Mouse (Mus musculus) MEL (cell line): ENCODE data around the gene Cgnl1. TPM values are rescaled to one million over a fixed set of nuclear protein-coding genes. Genes with fewer than 3 reads are reported as not detected.

Source experiments
- DNase-seq: peaks from one replicate; pipeline ENCODE4 v3.0.0; 2011; ENCODE audit warnings: low read depth, low spot score
- H3K27ac ChIP-seq: 2 replicates; pipeline ENCODE4 v1.5.1; 2012; ENCODE audit warnings: low read depth, mild to moderate bottlenecking, control low read depth, low read length, moderate library complexity; ENCODE audit not compliant: control insufficient read depth
- H3K27me3 ChIP-seq, 2 experiments: fragments of 150-350 bp in 1 of 2; sonication (generic) in 1 of 2; 2 replicates each; pipeline ENCODE4 v1.6.1; 2012; ENCODE audit warnings: low read length in 2 of 2, mild to moderate bottlenecking in 2 of 2, improper control_type of control experiment in 1 of 2, moderate library complexity in 1 of 2; ENCODE audit not compliant: insufficient read depth in 2 of 2, control insufficient read depth in 1 of 2
- H3K36me3 ChIP-seq, 2 experiments: 2 replicates each; pipeline ENCODE4 v1.6.1; 2012 to 2014; ENCODE audit warnings: low read length in 2 of 2, improper control_type of control experiment in 1 of 2, inconsistent platforms in 1 of 2, mild to moderate bottlenecking in 1 of 2; ENCODE audit not compliant: insufficient read depth in 2 of 2, control insufficient read depth in 1 of 2
- H3K4me1 ChIP-seq, 2 experiments: fragments of 150-350 bp in 1 of 2; sonication (generic) in 1 of 2; 2 replicates each; pipeline ENCODE4 v1.6.1; 2012; ENCODE audit warnings: low read length in 2 of 2, improper control_type of control experiment in 1 of 2, mild to moderate bottlenecking in 1 of 2; ENCODE audit not compliant: insufficient read depth in 2 of 2, control insufficient read depth in 1 of 2
- H3K4me3 ChIP-seq, 2 experiments: fragments of 150-350 bp in 1 of 2; sonication (generic) in 1 of 2; 2 replicates each; pipeline ENCODE4 v1.5.1; 2012; ENCODE audit warnings: low read depth in 2 of 2, low read length in 2 of 2, mild to moderate bottlenecking in 2 of 2, moderate library complexity in 2 of 2, control low read depth in 1 of 2, improper control_type of control experiment in 1 of 2; ENCODE audit not compliant: control insufficient read depth in 1 of 2, insufficient read depth in 1 of 2
- H3K79me2 ChIP-seq: 2 replicates; pipeline ENCODE4 v1.6.1; 2012; ENCODE audit warnings: mild to moderate bottlenecking, low read length, moderate library complexity; ENCODE audit not compliant: control insufficient read depth, poor library complexity, insufficient read depth
- H3K9ac ChIP-seq: 2 replicates; pipeline ENCODE4 v1.6.1; 2012; ENCODE audit warnings: low read depth, mild to moderate bottlenecking, control low read depth, low read length, moderate library complexity; ENCODE audit not compliant: control insufficient read depth, poor library complexity, severe bottlenecking
- H3K9me3 ChIP-seq: fragments of 150-350 bp; sonication (generic); replicated peaks from 2 replicates; pipeline ENCODE4 v1.6.1; 2012; ENCODE audit warnings: mild to moderate bottlenecking, low read length, improper control_type of control experiment, moderate library complexity; ENCODE audit not compliant: insufficient read depth
- BHLHE40 ChIP-seq: IDR thresholded peaks from 2 replicates; pipeline ENCODE4 v1.6.1; 2012; ENCODE audit warnings: low read depth, mild to moderate bottlenecking, inconsistent platforms, low read length, improper control_type of control experiment, borderline replicate concordance
- CHD2 ChIP-seq: IDR thresholded peaks from 2 replicates; pipeline ENCODE4 v1.6.1; 2011; ENCODE audit warnings: low read length, improper control_type of control experiment
- E2F4 ChIP-seq: IDR thresholded peaks from 2 replicates; pipeline ENCODE4 v1.6.1; 2011; ENCODE audit warnings: low read depth, low read length, improper control_type of control experiment, borderline replicate concordance
- ETS1 ChIP-seq: IDR thresholded peaks from 2 replicates; pipeline ENCODE4 v1.6.1; 2012; ENCODE audit warnings: low read depth, mild to moderate bottlenecking, inconsistent platforms, low read length, improper control_type of control experiment, moderate library complexity
- GATA1 ChIP-seq: IDR thresholded peaks from 2 replicates; pipeline ENCODE4 v1.6.1; 2011; ENCODE audit warnings: low read depth, low read length, improper control_type of control experiment
- JUND ChIP-seq: IDR thresholded peaks from 2 replicates; pipeline ENCODE4 v1.6.1; 2011; ENCODE audit warnings: low read depth, mild to moderate bottlenecking, improper control_type of control experiment, low read length
- KAT2A ChIP-seq: conservative IDR thresholded peaks from 2 replicates; pipeline ENCODE4 v1.6.1; 2012; ENCODE audit warnings: low read depth, low read length, improper control_type of control experiment, inconsistent platforms
- MAFK ChIP-seq: IDR thresholded peaks from 2 replicates; pipeline ENCODE4 v1.6.1; 2011; ENCODE audit warnings: low read depth, mild to moderate bottlenecking, low read length, improper control_type of control experiment, borderline replicate concordance
- MEF2A ChIP-seq: IDR thresholded peaks from 2 replicates; pipeline ENCODE4 v1.6.1; 2014; ENCODE audit warnings: low read depth, mild to moderate bottlenecking, inconsistent platforms, low read length, improper control_type of control experiment; ENCODE audit not compliant: poor library complexity, insufficient replicate concordance, severe bottlenecking; ENCODE audit errors: extremely low read depth
- MXI1 ChIP-seq: IDR thresholded peaks from 2 replicates; pipeline ENCODE4 v1.6.1; 2011; ENCODE audit warnings: mild to moderate bottlenecking, low read depth, low read length, improper control_type of control experiment
- MYB ChIP-seq: IDR thresholded peaks from 2 replicates; pipeline ENCODE4 v1.6.1; 2011; ENCODE audit warnings: mild to moderate bottlenecking, low read depth, low read length, improper control_type of control experiment
- MYC ChIP-seq: IDR thresholded peaks from 2 replicates; pipeline ENCODE4 v1.6.1; 2011; ENCODE audit warnings: low read depth, mild to moderate bottlenecking, low read length, improper control_type of control experiment, moderate library complexity
- NELFE ChIP-seq: IDR thresholded peaks from 2 replicates; pipeline ENCODE4 v1.6.1; 2011; ENCODE audit warnings: low read depth, low read length, improper control_type of control experiment
- POLR2A ChIP-seq, 2 experiments: IDR thresholded peaks; 2 replicates each; pipeline ENCODE4 v1.6.1; 2011 to 2012; ENCODE audit warnings: low read length in 2 of 2, mild to moderate bottlenecking in 2 of 2, control low read depth in 1 of 2, improper control_type of control experiment in 1 of 2, low read depth in 1 of 2, moderate library complexity in 1 of 2; ENCODE audit not compliant: control insufficient read depth in 1 of 2, insufficient read depth in 1 of 2, poor library complexity in 1 of 2
- POLR2AphosphoS2 ChIP-seq: IDR thresholded peaks from 2 replicates; pipeline ENCODE4 v1.6.1; 2011; ENCODE audit warnings: low read length, improper control_type of control experiment
- POLR2AphosphoS5 ChIP-seq: IDR thresholded peaks from 2 replicates; pipeline ENCODE4 v1.6.1; 2012; ENCODE audit warnings: low read depth, borderline replicate concordance, mild to moderate bottlenecking, inconsistent platforms, low read length, moderate library complexity, mixed read lengths
- RAD21 ChIP-seq: IDR thresholded peaks from 2 replicates; pipeline ENCODE4 v1.6.1; 2011; ENCODE audit warnings: mild to moderate bottlenecking, low read depth, low read length, improper control_type of control experiment
- SIN3A ChIP-seq: IDR thresholded peaks from 2 replicates; pipeline ENCODE4 v1.6.1; 2012; ENCODE audit warnings: low read length, improper control_type of control experiment, inconsistent platforms
- TBP ChIP-seq: IDR thresholded peaks from 2 replicates; pipeline ENCODE4 v1.8.0; 2011; ENCODE audit warnings: low read depth, low read length, improper control_type of control experiment
- TCF12 ChIP-seq: IDR thresholded peaks from 2 replicates; pipeline ENCODE4 v1.6.1; 2014; ENCODE audit warnings: low read depth, mild to moderate bottlenecking, inconsistent platforms, low read length, improper control_type of control experiment, moderate library complexity
- USF2 ChIP-seq, 2 experiments: IDR thresholded peaks; 2 replicates each; pipeline ENCODE4 v1.6.1; 2011 to 2012; ENCODE audit warnings: improper control_type of control experiment in 2 of 2, low read length in 2 of 2, borderline replicate concordance in 1 of 2, inconsistent platforms in 1 of 2, low read depth in 1 of 2, mild to moderate bottlenecking in 1 of 2; ENCODE audit not compliant: insufficient read depth in 1 of 2
- ZMIZ1 ChIP-seq: IDR thresholded peaks from 2 replicates; pipeline ENCODE4 v1.6.1; 2012; ENCODE audit warnings: low read depth, mild to moderate bottlenecking, inconsistent platforms, low read length, improper control_type of control experiment, moderate library complexity
- polyA plus RNA-seq, 2 experiments: library from polyadenylated mRNA; stranded (reverse) in 1 of 2; unstranded in 1 of 2; fragments of >175 nt in 1 of 2; fragments of >200 nt in 1 of 2; gene quantifications; 2 replicates each; pipeline versions ENCODE4 v1.2.1 to v1.2.4; 2012; ENCODE audit warnings: low replicate concordance in 2 of 2, low read depth in 1 of 2; ENCODE audit not compliant: insufficient read length in 2 of 2, insufficient read depth in 1 of 2, missing spikeins in 1 of 2
- total RNA-seq: library from RNA; depleted of rRNA; stranded (reverse); fragments of 300-350 nt; gene quantifications from 2 replicates; pipeline ENCODE4 v1.2.3, GENCODE M21; 2012

The Cgnl1 gene
- total and polyA plus RNA-seq, 3 experiments: 0.19 to 0.70 TPM; not detected in 1

DNA sequence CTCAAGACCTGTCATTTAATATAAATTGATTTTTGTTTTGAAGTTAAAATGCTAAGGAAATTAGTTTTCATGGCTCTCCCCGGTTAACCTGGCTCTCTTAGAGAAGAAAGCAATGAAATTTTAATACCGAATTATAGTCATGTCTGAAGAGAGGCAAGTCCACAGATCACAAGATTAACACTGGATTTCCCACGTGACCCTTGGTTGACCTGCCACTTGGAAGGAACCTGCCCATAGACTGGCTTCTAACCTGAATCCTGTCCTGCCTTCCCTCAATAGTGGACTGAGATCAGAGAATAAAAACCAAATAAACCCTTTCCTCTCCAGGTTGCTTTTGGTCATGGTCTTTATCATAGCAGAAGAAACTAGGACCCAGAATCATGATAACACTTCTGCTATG is 73.3 kb downstream of the Cgnl1 start:
- no peak overlapping the region for H3K27ac ChIP-seq
- no peak for TF ChIP-seq RAD21
- TF ChIP-seq CHD2: no peak
- TF ChIP-seq POLR2A (IDR thresholded peaks at IDR 0.05; ENCODE audit: control insufficient read depth in 1 of 2, insufficient read depth in 1 of 2, low read depth in 1 of 2, low read length in 2 of 2, poor library complexity in 1 of 2): no peak
- TF ChIP-seq ZMIZ1: no peak
- no peak for TF ChIP-seq MEF2A
- TF ChIP-seq JUND: no peak
- DNase-seq: no peak
- no peaks in the 10 kb centered on the region for H3K9me3 ChIP-seq
- peaks cover 6 to 16% of the 10 kb centered on the region in 2 experiments for H3K4me1 ChIP-seq
- no peak overlapping the region for H3K9ac ChIP-seq
- H3K27me3 ChIP-seq: peaks cover 0 to 2% of the 10 kb centered on the region in 2 experiments; a peak in 1 of 4 replicates
- no peak overlapping the region for H3K4me3 ChIP-seq
- H3K79me2 ChIP-seq: no peaks in the 10 kb centered on the region
- H3K36me3 ChIP-seq: peaks cover 0 to 6% of the 10 kb centered on the region in 2 experiments; a peak in 2 of 4 replicates

DNA sequence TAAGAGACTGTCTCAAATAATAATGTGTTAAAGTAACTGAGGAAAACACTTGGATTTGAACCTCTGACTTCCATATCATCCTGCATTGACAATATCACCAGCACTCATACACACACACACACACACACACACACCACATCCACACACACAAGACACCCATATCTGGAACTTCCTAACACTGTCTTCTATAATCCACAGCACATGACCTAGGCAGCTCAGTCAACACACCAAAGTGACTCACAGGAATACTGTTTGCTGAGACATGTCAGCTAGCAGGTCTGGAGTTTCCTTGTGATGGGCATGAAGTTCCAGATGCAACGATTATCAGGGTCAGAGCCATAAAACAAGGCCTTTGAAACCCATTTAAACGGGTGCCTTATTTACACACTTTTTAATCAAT is 74.2 kb downstream of the Cgnl1 start:
- peaks cover 0 to 2% of the 10 kb centered on the region in 2 experiments; a peak in 1 of 4 replicates for H3K27me3 ChIP-seq
- TF ChIP-seq MYC: no peak
- DNase-seq: no peak
- H3K9me3 ChIP-seq: no peaks in the 10 kb centered on the region
- peaks cover 0 to 4% of the 10 kb centered on the region in 2 experiments; a peak in 1 of 4 replicates for H3K36me3 ChIP-seq
- H3K4me3 ChIP-seq: no peak overlapping the region
- no peak overlapping the region for H3K27ac ChIP-seq
- H3K4me1 ChIP-seq: peaks cover 0 to 10% of the 10 kb centered on the region in 2 experiments; a peak in 1 of 4 replicates
- no peak overlapping the region for H3K9ac ChIP-seq
- H3K79me2 ChIP-seq: no peaks in the 10 kb centered on the region

- Histone ChIP-seq H3K4me3 (no peak overlapping the region), H3K27me3 (peaks cover 0 to 2% of the 10 kb centered on the region in 2 experiments; a peak in 1 of 4 replicates), H3K36me3 (peaks cover 0 to 4% of the 10 kb centered on the region in 2 experiments; a peak in 1 of 4 replicates), H3K9me3 (no peaks in the 10 kb centered on the region)
- TF ChIP-seq JUND (no peak), TCF12 (no peak), BHLHE40 (no peak), SIN3A (no peak), MAFK (no peak), MXI1 (no peak), ETS1 (no peak), MYB (no peak), POLR2AphosphoS2 (no peak), NELFE (no peak), MYC (no peak), USF2 (IDR thresholded peaks at IDR 0.05; ENCODE audit: borderline replicate concordance in 1 of 2, insufficient read depth in 1 of 2, low read depth in 1 of 2, low read length in 2 of 2) (no peak), E2F4 (no peak), GATA1 (no peak), TBP (no peak), KAT2A (no peak), POLR2AphosphoS5 (no peak)
- TF ChIP-seq, all 39 proteins: peak for 0
- H3K4me1 ChIP-seq: peaks cover 0 to 7% of the 10 kb centered on the region in 2 experiments; a peak in 1 of 4 replicates
- no peak overlapping the region for H3K27ac ChIP-seq
- no peak overlapping the region for H3K9ac ChIP-seq
- DNase-seq: no peak
- no peaks in the 10 kb centered on the region for H3K79me2 ChIP-seq
These were observed 74.6 kb downstream of the Cgnl1 start for GRCm38 (mm10) chr9:71696762-71697161.
